Mouse (Mus musculus) gastrocnemius, postnatal 14 days (tissue): ENCODE data around the gene Ssc4d. TPM values are rescaled to one million over a fixed set of nuclear protein-coding genes. Genes with fewer than 3 reads are reported as not detected.

ENCODE experiments used
- DNase-seq: peaks from one replicate; pipeline ENCODE4 v3.0.0; 2021; ENCODE audit warnings: mixed read lengths
- intact Hi-C: fragments of 180-260 bp; cut with DNase I; formaldehyde crosslinking; loops from one replicate; pipeline ENCODE4 v1.15.1; 2025; ENCODE audit warnings: low total_unique reads
- total RNA-seq, 2 experiments: library from RNA; stranded (reverse); gene quantifications; 2 replicates each; pipeline ENCODE4 v1.2.3; 2021

The Ssc4d gene
- total RNA-seq, 2 experiments from 2014 or later, result 0.73 to 1.6 TPM

GRCm38 (mm10) chr5:135982398-135982797, 8.1 kb upstream of the Ssc4d start:
- DNase-seq, result peak; percentile 75
- intact Hi-C loops, result loop anchor here (5.0 kb wide), 1 partner anchor 75 kb away; no protein-coding TSS in a partner anchor

GRCm38 (mm10) chr5:135979904-135980303, 5.6 kb upstream of the Ssc4d start, which contains the start of gene Zp3:
Gene Zp3 (plus strand): TSS chr5:135980099.
- DNase-seq, result no peak
- intact Hi-C loops, result loop anchor here (5.0 kb wide), 1 partner anchor 77 kb away; no protein-coding TSS in a partner anchor

GRCm38 (mm10) chr5:135979381-135979780, 5.0 kb upstream of the Ssc4d start:
- intact Hi-C loops, result no loop called here
- DNase-seq, result no peak

- intact Hi-C loops, result no loop called here
- DNase-seq, result no peak
These were observed 1.8 kb upstream of the Ssc4d start for GRCm38 (mm10) chr5:135975893-135976668.

GRCm38 (mm10) chr5:135971876-135972275, 2.5 kb downstream of the Ssc4d start:
- intact Hi-C loops, result no loop called here
- no peak for DNase-seq

GRCm38 (mm10) chr5:135970247-135970646, 4.1 kb downstream of the Ssc4d start:
- intact Hi-C loops, result no loop called here
- DNase-seq, result no peak

- DNase-seq, result no peak
- intact Hi-C loops, result loop anchor here (5.0 kb wide), 1 partner anchor 66 kb away; no protein-coding TSS in a partner anchor
These were observed 5.5 kb downstream of the Ssc4d start for GRCm38 (mm10) chr5:135968781-135969180.

- intact Hi-C loops, result loop anchor here (5.0 kb wide), 1 partner anchor 65 kb away; no protein-coding TSS in a partner anchor
- no peak for DNase-seq
These were observed 7.5 kb downstream of the Ssc4d start for GRCm38 (mm10) chr5:135966866-135967265.

GRCm38 (mm10) chr5:135965501-135965930, 8.8 kb downstream of the Ssc4d start:
- no peak for DNase-seq
- intact Hi-C loops, result loop anchor here (5.0 kb wide), 1 partner anchor 63 kb away; no protein-coding TSS in a partner anchor

GRCm38 (mm10) chr5:135963280-135963627, 11.1 kb downstream of the Ssc4d start:
- DNase-seq, result no peak
- intact Hi-C loops, result no loop called here

- peak; percentile 98 for DNase-seq
- intact Hi-C loops, result no loop called here
These were observed 11.6 kb downstream of the Ssc4d start for GRCm38 (mm10) chr5:135962492-135963279.

- DNase-seq, result no peak
- intact Hi-C loops, result no loop called here
These were observed 12.2 kb downstream of the Ssc4d start for GRCm38 (mm10) chr5:135962125-135962491.

GRCm38 (mm10) chr5:135960909-135961635, 13.3 kb downstream of the Ssc4d start:
- intact Hi-C loops, result no loop called here
- DNase-seq, result no peak

GRCm38 (mm10) chr5:135959911-135960310, 14.4 kb downstream of the Ssc4d start:
- intact Hi-C loops, result no loop called here
- DNase-seq, result no peak

GRCm38 (mm10) chr5:135958367-135958766, 16.0 kb downstream of the Ssc4d start:
- DNase-seq, result no peak
- intact Hi-C loops, result no loop called here

- intact Hi-C loops, result no loop called here
- peak; percentile 94 for DNase-seq
These were observed 16.9 kb downstream of the Ssc4d start for GRCm38 (mm10) chr5:135957207-135957974.

GRCm38 (mm10) chr5:135956300-135957206, 17.8 kb downstream of the Ssc4d start:
- intact Hi-C loops, result no loop called here
- DNase-seq, result no peak

- no peak for DNase-seq
- intact Hi-C loops, result no loop called here
These were observed 21.5 kb downstream of the Ssc4d start for GRCm38 (mm10) chr5:135952830-135953229.
